Mouse (Mus musculus): ENCODE results near the gene Gm3460. TPM values are rescaled to one million over a fixed set of nuclear protein-coding genes. Genes with fewer than 3 reads are reported as not detected.
"Not testable (repeated sequence)": the region's sequence is repeated elsewhere in the genome, so short reads cannot be mapped to it uniquely, and the experiment has no call there.

The Gm3460 gene
- not detected for total RNA-seq (2021)
- long read RNA-seq, experiment 1 = 0 reads
- long read RNA-seq, experiment 2 = 0 reads

DNA sequence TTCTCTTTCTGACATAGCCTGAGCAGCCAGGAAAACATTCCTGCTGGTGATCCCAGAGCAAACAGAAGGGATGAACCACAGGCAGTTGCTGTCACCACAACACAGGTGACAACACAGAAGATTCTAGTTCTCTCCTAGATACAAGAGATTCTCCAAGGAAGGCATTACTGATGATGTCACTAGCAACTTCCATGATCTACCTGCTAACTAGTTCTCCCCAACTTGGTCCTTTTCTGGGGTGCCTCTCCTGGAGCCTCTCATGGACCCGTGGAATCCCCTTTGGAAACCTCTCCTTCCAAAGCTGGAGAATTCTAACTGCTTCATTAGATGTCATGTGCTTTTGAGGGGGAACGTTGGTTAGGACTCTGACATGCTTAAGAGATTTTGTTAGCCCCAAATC lies at the start of gene Gm3460:
Gm3460 (minus strand) TSS at position 101 of the 400 bp plus-strand sequence.
- not testable (repeated sequence) for DNase-seq

DNA sequence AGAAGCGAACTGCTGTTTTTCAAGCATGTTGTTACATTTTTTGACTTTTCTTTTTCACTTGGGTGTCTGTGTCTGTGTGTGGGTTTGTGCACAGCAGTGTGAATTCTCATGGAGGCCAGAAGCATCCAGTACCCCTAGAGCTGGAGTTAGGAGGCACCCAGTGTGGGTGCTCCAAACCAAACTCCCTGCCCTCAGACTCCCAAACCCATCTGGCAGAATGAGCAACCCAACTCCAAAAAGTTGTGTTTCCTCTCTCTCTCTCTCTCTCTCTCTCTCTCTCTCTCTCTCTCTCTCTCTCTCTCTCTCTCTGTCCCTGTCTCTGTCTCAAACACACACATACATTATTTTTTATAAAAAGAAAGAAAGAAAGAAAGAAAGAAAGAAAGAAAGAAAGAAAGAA lies 15.8 kb downstream of the Gm3460 start:
- DNase-seq = peak; percentile 6

DNA sequence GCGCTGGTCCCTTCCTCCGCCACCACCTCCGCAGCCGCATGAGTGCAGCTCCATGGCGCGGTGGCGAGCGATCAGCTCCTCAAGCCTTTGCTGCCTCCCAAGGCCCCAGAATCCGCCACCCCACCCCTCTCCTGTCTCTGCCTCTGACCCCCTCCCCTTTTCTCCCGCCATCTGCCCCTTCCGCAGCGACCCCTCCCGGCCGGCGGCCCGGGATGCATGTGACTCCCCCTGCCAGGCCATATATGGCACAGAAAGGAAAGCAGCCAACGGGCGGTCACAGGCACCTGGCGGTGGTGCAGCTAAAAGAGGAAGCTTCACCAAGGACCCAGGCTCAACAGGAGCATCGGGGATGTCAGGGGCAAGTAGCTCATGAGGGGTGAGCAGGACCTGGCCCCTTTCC lies 17.2 kb downstream of the Gm3460 start:
- peak; percentile 4 for DNase-seq

DNA sequence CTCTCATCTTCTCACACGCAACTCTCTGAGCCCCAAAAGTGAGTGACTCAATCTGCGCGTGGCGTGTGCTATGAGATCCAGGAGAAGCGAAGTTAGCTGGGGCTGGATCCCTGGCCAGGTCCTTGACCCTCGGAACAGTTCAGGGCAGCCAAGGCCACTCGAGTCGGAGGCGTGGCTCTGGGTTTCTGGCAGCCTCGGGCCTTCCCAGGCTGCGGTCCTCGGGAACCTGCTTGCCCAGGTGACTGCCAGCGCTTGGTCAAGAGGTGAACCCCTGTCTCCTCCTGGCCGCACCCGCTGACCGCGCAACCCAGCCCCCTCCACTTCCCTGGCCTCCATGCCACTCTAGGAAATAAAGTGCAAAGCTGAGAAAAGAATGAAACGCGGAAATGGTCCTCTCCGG lies 17.7 kb downstream of the Gm3460 start:
- not testable (repeated sequence) for DNase-seq

DNA sequence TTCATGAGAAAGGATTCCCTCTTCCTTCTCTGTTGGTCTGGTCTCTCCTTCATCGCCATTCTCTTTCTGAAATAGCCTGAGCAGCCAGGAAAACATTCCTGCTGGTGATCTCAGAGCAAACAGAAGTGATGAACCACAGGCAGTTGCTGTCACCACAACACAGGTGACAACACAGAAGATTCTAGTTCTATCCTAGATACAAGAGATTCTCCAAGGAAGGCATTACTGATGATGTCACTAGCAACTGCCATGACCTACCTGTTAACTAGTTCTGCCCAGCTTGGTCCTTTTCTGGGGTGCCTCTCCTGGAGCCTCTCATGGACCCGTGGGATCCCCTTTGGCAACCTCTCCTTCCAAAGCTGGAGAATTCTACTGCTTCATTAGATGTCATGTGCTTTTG lies 31.7 kb downstream of the Gm3460 start, which contains the start of gene Gm3629:
Gm3629 (minus strand) TSS at position 101 of the 400 bp plus-strand sequence.
- not testable (repeated sequence) for DNase-seq

Other genes starting within 250 kb of the Gm3460 start
- not detected for gene Gm16440, start 232.1 kb downstream of the Gm3460 start, total RNA-seq (2021)
- under 1 TPM in 1 of 2 experiments, not detected in 1; 0.59 TPM for gene Gm3591, start 209.9 kb downstream of the Gm3460 start, total RNA-seq (2021)
- not detected for gene Gm3594, start 177.8 kb downstream of the Gm3460 start, total RNA-seq (2021)
- gene Gm8356, start 85.1 kb downstream of the Gm3460 start, total RNA-seq (2021) = not detected
- under 1 TPM in 1 of 2 experiments, not detected in 1; 0.24 TPM for gene Gm3629, start 31.8 kb downstream of the Gm3460 start, total RNA-seq (2021)
- not detected for gene Gm10251, start 61.8 kb upstream of the Gm3460 start, total RNA-seq (2021)
- gene Gm8050, start 97.8 kb upstream of the Gm3460 start, total RNA-seq (2021) = not detected
- gene Gm3636, start 119.9 kb upstream of the Gm3460 start, total RNA-seq (2021) = under 1 TPM; 0.67 to 0.94 TPM
- not detected for gene Gm8362, start 152.0 kb upstream of the Gm3460 start, total RNA-seq (2021)
- not detected for gene Gm3642, start 217.9 kb upstream of the Gm3460 start, total RNA-seq (2021)

Data from gastrocnemius, postnatal 25 days (tissue).